Mouse (Mus musculus) 416B (cell line): ENCODE results near the gene Tmc6.
A peak's percentile ranks its signal among the peaks of the same experiment; 100 is the strongest.
"Not testable (repeated sequence)": the region's sequence is repeated elsewhere in the genome, so short reads cannot be mapped to it uniquely, and the experiment has no call there.

Source experiments
- DNase-seq: peaks from one replicate; pipeline ENCODE4 v3.0.0; 2011; ENCODE audit warnings: low read depth

The Tmc6 gene

GRCm38 (mm10) chr11:117810401-117811046, 28.5 kb upstream of the Tmc6 start:
- peak; percentile 89 for DNase-seq

- DNase-seq, result peak; percentile 71
Observed at GRCm38 (mm10) chr11:117809407-117810311, 27.7 kb upstream of the Tmc6 start, which contains the start of the genes Gm20708 and Syngr2. Gm20708 (plus strand) TSS chr11:117809668. Syngr2 (plus strand) TSS chr11:117809668.

GRCm38 (mm10) chr11:117806781-117807180, 24.8 kb upstream of the Tmc6 start:
- no peak for DNase-seq

- DNase-seq, result no peak
Observed at GRCm38 (mm10) chr11:117803166-117803688, 21.2 kb upstream of the Tmc6 start.

GRCm38 (mm10) chr11:117801650-117802049, 19.7 kb upstream of the Tmc6 start:
- DNase-seq, result no peak

- no peak for DNase-seq
Observed at GRCm38 (mm10) chr11:117800038-117800437, 18.0 kb upstream of the Tmc6 start.

GRCm38 (mm10) chr11:117799174-117799573, 17.2 kb upstream of the Tmc6 start:
- no peak for DNase-seq

- peak; percentile 75 for DNase-seq
Observed at GRCm38 (mm10) chr11:117798160-117798541, 16.2 kb upstream of the Tmc6 start.

- DNase-seq, result peak; percentile 53
Observed at GRCm38 (mm10) chr11:117797511-117798159, 15.6 kb upstream of the Tmc6 start, which contains the start of gene 6030468B19Rik. 6030468B19Rik (plus strand) TSS chr11:117797660.

- DNase-seq, result no peak
Observed at GRCm38 (mm10) chr11:117796954-117797353, 15.0 kb upstream of the Tmc6 start.

- no peak for DNase-seq
Observed at GRCm38 (mm10) chr11:117794035-117794551, 12.1 kb upstream of the Tmc6 start.

GRCm38 (mm10) chr11:117792281-117792888, 10.4 kb upstream of the Tmc6 start:
- DNase-seq, result peak; percentile 89

GRCm38 (mm10) chr11:117791441-117791761, 9.4 kb upstream of the Tmc6 start:
- DNase-seq, result no peak

GRCm38 (mm10) chr11:117790703-117791440, 8.9 kb upstream of the Tmc6 start:
- DNase-seq, result peak; percentile 53

GRCm38 (mm10) chr11:117790286-117790685, 8.3 kb upstream of the Tmc6 start:
- DNase-seq, result peak; percentile 67

- DNase-seq, result not testable (repeated sequence)
Observed at GRCm38 (mm10) chr11:117788481-117788880, 6.5 kb upstream of the Tmc6 start.

GRCm38 (mm10) chr11:117786294-117786693, 4.3 kb upstream of the Tmc6 start:
- peak; percentile 86 for DNase-seq

GRCm38 (mm10) chr11:117783683-117784309, 1.8 kb upstream of the Tmc6 start:
- no peak for DNase-seq

- no peak for DNase-seq
Observed at GRCm38 (mm10) chr11:117783089-117783488, 1.1 kb upstream of the Tmc6 start.

- no peak for DNase-seq
Observed at GRCm38 (mm10) chr11:117782705-117783034, 672 bp upstream of the Tmc6 start.
